Mouse (Mus musculus): Measurements from ENCODE around the gene Gm27235.
"Not testable (repeated sequence)": the region's sequence is repeated elsewhere in the genome, so short reads cannot be mapped to it uniquely, and the experiment has no call there.

The Gm27235 gene

DNA sequence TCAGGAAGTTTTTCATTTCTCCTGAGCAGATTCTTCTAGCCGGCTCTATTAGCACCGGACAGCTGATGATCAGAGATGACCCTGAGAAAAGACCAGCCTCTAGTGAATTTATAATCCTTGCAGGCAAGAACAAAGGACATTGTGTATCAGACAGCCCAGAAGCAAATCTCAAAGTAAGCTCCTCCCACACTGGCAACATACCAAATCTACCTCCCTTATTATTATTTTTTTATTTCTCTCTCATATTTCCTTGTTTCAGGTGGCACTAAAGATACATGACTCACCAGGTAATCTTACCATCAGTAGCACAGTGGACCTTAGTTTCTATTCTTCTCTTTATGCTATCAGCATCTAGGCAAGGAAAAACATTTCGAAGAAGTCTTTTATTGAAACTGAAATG lies at the start of gene Gm27235, which contains the start of gene D730048I06Rik:
Gene Gm27235 (minus strand): TSS at position 101 of the 400 bp plus-strand sequence.
Gene D730048I06Rik (minus strand): TSS at position 112 of the 400 bp plus-strand sequence.
- in situ Hi-C loops (cut with MboI, MseI) = no loop called here

DNA sequence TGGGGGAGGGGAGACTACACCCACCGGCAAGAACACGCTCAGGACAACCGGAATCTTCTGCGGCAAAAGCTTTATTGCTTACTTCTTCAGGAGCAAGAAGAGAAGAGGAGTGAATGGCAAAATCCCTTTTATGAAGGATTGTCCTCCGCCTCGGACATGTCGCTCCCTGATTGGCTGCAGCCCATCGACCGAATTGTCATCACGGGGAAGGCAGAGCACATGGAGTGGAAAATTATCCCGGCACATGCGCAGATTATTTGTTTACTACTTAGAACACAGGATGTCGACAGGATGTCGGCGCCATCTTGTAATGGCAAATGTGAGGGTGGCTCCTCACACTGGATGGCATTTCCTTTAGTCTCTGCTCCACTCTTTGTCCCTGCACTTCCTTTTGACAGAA lies 28.0 kb upstream of the Gm27235 start:
- in situ Hi-C loops (cut with MboI, MseI) = not testable (repeated sequence)

DNA sequence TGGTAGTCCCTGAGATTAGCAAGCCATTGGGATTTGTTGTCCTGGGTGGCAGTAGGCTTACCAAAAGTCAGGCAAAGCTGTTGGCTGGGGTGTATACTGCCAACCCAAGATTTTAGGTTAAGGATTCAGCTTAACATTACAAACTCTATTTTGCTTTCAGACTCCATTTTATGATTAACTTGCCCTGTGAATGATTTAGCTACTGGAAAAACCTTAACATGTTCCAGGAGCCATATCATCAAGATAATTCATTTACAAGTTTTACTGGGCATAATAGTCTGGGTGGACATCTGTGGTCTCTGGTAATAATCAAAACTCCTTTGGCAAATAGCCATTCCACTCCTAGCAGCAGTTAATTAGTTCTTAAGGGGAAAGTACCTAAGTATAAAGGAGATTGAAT lies 8.2 kb upstream of the Gm27235 start:
- in situ Hi-C loops (cut with MboI, MseI) = no loop called here

DNA sequence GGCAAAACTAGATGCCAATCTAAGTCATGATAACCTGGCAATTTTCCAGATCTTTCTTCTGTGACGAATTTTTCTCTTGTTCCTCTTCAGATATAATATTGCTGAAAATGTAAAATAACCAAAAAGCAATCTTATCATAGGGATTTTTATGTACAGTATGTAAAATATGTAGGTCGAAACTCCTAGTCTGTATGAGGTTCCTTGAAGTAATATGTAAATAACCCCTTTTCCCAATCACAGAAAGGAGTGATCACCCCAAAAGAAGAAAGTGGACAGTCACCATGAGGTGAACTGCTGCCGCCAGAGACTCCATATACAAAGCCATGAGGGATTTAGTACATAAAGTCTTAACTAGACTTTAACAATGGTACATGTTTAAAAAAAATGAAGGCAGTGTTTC lies 11.9 kb downstream of the Gm27235 start, which contains the start of gene Gm17727:
Gene Gm17727 (minus strand): TSS at position 101 of the 400 bp plus-strand sequence.
- in situ Hi-C loops (cut with MboI, MseI) = no loop called here

DNA sequence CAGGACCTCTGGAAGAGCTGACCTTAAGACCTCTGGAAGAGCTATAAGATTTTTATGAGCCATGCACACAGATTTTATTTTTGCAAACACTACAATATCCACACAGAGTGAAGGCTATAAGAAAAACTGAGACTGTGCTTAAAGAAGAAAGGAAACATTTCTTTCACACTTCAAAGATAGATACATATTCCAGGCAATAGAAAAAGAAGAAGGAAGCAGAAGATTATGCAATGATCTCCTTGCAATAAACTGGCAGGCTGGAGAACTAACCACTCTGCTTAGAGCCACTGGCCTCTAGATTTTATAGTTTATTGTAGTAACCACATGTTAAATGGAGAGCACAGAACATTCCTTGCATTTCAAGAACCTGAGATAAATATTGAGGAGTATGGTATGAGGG lies 33.1 kb downstream of the Gm27235 start:
- in situ Hi-C loops (cut with MboI, MseI) = loop anchor here (10.0 kb wide), 1 partner anchor 1582 kb away; no protein-coding TSS in a partner anchor

DNA sequence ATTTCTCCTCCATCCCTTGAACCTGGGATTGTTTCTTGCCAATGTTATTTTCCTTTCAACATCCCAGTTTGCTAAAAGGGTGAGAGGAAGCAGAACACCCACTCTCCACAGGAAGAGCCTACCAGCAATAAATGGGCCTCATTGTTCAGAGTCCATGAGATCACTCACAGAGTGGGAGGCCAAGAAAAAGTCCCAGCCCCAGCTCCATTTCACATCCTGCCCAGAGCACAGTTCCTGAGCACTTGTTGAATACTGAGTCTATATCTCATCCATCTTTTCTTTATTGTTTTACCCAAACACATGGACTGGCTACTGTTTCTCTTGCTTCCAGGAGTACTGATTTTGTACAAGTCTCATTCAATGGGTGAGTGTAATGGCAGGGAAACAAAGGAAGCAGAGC lies 49.2 kb downstream of the Gm27235 start, which contains the start of gene Gm17677:
Gene Gm17677 (plus strand): TSS at position 301 of the 400 bp plus-strand sequence.
- in situ Hi-C loops (cut with MboI, MseI) = no loop called here
